Mouse (Mus musculus) ovary, postnatal 36 days (tissue): ENCODE results near the gene Plcg1.

Experiments
- DNase-seq: peaks from one replicate; pipeline ENCODE4 v3.0.0; 2022; ENCODE audit warnings: low spot score, mixed read lengths

Gene Plcg1

GRCm38 (mm10) chr2:160731117-160731838 lies at the start of gene Plcg1:
Gene Plcg1 (plus strand): TSS chr2:160731300.
- DNase-seq = peak; percentile 92

- DNase-seq = peak; percentile 21
Observed at GRCm38 (mm10) chr2:160700271-160700670, 30.8 kb upstream of the Plcg1 start.

GRCm38 (mm10) chr2:160701603-160702002 lies 29.5 kb upstream of the Plcg1 start:
- no peak for DNase-seq

GRCm38 (mm10) chr2:160702824-160703223 lies 28.3 kb upstream of the Plcg1 start:
- DNase-seq = no peak

- no peak for DNase-seq
Observed at GRCm38 (mm10) chr2:160707673-160708072, 23.4 kb upstream of the Plcg1 start.

GRCm38 (mm10) chr2:160715463-160716030 lies 15.6 kb upstream of the Plcg1 start:
- no peak for DNase-seq

GRCm38 (mm10) chr2:160717269-160717668 lies 13.8 kb upstream of the Plcg1 start:
- no peak for DNase-seq

GRCm38 (mm10) chr2:160718811-160719210 lies 12.3 kb upstream of the Plcg1 start:
- DNase-seq = no peak

- DNase-seq = no peak
Observed at GRCm38 (mm10) chr2:160722714-160723113, 8.4 kb upstream of the Plcg1 start.

GRCm38 (mm10) chr2:160723613-160724375 lies 7.3 kb upstream of the Plcg1 start:
- no peak for DNase-seq

GRCm38 (mm10) chr2:160724536-160724935 lies 6.6 kb upstream of the Plcg1 start:
- DNase-seq = no peak

GRCm38 (mm10) chr2:160725877-160726864 lies 4.9 kb upstream of the Plcg1 start:
- DNase-seq = no peak

- DNase-seq = no peak
Observed at GRCm38 (mm10) chr2:160728972-160729371, 2.1 kb upstream of the Plcg1 start.

GRCm38 (mm10) chr2:160729436-160729835 lies 1.7 kb upstream of the Plcg1 start:
- no peak for DNase-seq

GRCm38 (mm10) chr2:160729851-160730796 lies 976 bp upstream of the Plcg1 start:
- DNase-seq = no peak

- DNase-seq = no peak
Observed at GRCm38 (mm10) chr2:160730797-160731116, 343 bp upstream of the Plcg1 start.

GRCm38 (mm10) chr2:160731839-160732261 lies 750 bp downstream of the Plcg1 start:
- peak; percentile 64 for DNase-seq

- no peak for DNase-seq
Observed at GRCm38 (mm10) chr2:160732420-160732995, 1.4 kb downstream of the Plcg1 start.

GRCm38 (mm10) chr2:160733131-160733531 lies 2.0 kb downstream of the Plcg1 start:
- DNase-seq = no peak

- DNase-seq = no peak
Observed at GRCm38 (mm10) chr2:160734331-160734730, 3.2 kb downstream of the Plcg1 start.
